Mouse (Mus musculus): ENCODE data around the gene Bahcc1.

GRCm38 (mm10) chr11:120319310-120319709 lies 86.6 kb downstream of the Bahcc1 start:
- TF ChIP-seq CTCF (IDR thresholded peaks at IDR 0.05; ENCODE audit: extremely low read depth, insufficient read depth, low read length): no peak
- TF ChIP-seq POLR2A (IDR thresholded peaks at IDR 0.05; ENCODE audit: extremely low read depth, insufficient read depth, low read length): no peak

Measured in cortical plate, adult 2 months (tissue).